Mouse (Mus musculus): Measurements from ENCODE around the gene Mrpl18.

Mrpl18 gene

DNA sequence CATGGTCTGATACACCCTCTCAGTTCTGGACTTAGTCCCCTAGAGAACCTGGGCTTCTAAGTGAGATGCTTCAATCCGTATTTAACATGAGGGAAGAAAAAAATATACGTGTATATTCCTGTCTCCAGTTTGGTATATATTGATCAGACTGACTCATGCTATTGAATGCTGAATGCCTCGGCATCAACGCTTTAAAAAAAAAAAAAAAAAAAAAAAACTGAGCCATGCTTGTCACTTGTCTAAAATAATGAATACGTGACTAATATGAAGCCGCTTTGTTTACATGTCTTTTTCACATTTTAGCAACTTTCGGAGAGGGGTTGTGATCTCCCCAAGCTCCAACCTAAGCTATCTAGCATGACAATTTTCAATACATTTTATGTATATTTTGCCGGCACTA lies 5.8 kb downstream of the Mrpl18 start:
- ATAC-seq (ENCODE audit: low TSS enrichment), result no peak

DNA sequence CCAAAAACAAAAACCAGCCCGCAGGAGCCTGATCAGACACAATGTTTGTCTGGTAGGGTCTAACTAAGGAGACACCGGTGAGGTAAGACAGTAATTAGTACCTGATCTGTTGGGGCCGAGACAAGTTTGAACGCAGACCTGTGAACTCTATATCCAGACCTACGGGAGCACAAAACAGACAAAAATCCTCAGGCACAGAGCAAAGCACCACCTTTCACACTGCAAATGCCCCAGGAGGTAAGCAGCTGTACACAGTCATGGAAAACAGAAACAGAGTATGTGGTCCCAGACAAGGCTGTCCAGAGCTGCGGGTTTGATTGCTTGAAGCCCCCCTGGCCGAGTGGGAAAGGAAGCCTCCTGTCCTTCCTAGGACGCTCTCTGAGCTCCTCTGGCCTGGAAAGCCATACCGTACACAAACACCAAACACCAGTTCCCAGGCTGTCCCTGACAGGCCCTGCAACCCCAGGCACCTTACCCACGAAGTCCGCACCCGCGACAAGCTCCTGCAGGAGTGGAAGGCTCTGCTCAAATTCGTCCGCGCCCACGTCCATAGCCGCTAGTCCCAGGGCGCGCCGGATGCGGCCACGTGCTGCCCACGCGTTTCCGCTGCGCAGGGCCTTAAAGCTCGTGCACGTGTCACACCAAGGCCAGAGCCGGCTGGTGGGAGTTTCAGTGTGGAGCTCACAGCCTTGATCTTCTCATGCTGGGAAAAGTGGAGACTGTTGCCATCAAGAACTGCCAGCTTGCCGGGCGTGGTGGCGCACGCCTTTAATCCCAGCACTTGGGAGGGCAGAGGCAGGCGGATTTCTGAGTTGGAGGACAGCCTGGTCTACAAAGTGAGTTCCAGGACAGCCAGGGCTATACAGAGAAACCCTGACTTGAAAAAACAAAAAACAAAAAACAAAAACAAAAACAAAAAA lies 6.5 kb downstream of the Mrpl18 start, which contains the start of gene Pnldc1:
Gene Pnldc1, minus strand, starts transcription at position 870 of the 920 bp plus-strand sequence.
- ATAC-seq (ENCODE audit: low TSS enrichment), result no peak

DNA sequence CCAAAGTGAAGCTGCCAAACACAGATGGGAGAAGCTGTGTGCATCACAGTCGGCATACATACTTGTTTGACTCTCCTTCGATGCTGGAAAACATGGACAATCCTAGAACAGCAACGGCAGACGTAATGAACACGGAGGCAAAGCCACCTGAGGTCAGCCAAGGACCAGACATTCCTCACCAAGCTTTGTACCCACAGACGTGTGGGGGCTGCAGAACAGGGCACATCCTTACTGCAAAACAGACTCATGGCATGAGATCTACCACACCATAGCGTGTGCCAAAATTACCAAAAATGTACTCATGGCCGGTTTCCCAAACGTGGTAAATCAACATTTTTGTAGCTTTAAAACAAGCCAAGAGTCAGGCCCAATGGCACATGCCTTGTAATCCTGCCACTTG lies 9.7 kb downstream of the Mrpl18 start:
- peak; percentile 27; the same call in 1 of the 2 replicates for ATAC-seq (ENCODE audit: low TSS enrichment)

DNA sequence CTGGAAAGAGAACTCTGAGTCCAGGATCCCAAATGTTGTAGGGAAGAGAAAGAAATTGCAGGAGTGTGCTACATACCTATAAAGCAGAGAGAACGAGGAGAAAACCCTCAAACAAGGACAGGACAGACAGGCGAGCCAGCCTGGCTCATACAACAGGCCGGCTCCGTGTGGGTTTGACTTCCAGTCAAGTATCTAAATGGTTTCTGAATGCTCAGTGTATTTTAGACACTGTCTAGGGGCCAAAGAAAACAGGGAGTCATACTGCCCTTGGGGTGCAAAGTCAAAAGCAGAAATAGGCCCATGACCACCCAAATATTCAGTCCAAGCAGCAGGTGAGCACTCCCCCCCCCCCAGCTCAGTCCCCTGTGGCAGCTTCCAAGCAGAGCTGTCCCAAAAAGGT lies 10.3 kb downstream of the Mrpl18 start:
- no peak for ATAC-seq (ENCODE audit: low TSS enrichment)

DNA sequence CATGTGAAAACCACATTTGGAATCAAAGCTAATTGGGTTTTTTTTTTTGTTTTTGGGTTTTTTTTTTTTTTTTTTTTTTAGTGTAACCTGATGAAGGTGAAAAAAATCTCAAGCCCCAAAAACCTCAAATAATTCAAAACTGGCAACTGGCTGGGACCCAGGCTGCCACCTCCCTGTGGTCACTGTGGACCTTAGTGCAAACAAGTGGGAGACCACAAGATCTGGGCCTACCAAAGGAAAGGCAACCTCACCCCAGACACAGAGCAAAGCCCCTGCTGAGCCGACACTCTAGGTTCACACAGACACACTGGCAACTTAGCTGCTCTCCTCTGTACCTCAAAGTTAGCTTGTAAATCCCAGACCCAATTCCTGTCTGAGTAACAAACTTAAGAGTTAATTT lies 11.8 kb downstream of the Mrpl18 start:
- ATAC-seq (ENCODE audit: low TSS enrichment), result no peak

DNA sequence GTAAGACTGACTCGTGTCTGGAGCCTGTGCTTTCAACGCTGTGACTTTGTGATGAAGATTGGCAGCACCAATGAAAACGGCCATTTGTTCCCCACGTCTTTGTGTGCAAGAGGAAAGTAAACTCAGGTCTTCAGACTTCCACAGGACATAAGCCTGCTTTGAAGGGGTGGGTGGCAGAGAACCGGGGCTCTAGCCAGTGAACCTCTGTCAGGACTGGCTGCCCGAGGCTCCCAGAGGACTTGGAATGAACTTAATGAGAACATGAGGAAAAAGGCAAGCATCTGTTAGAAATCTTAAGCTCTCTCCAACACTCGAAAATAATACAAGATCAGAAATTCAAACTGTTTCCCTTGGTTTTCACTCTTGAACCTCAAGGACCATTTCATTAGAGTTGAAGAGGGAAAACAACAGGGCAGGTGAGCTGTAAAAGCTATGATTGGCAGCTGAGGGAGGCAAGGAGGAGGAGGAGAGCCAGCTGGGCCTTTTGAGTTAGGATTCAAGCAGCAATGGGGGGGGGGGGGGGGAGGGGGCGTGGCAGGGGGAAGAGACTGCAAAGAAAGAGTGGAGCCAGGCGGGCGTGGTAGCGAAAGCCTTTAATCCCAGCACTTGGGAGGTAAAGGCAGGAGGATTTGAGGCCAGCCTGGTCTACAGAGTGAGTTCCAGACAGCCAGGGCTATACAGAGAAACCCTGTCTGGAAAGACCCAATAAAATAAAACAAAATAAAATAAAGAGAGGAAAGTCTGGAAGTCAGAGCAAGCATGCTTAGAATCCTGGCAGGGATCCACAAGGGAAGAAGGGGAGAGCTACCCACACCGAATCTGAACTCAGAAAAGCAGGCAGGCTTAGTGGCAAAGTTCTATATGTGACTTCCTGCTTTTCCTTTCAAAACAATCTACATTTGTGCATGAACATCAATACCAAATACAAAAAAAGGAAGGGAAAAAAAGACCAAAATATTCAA lies 12.5 kb downstream of the Mrpl18 start:
- ATAC-seq (ENCODE audit: low TSS enrichment), result no peak

DNA sequence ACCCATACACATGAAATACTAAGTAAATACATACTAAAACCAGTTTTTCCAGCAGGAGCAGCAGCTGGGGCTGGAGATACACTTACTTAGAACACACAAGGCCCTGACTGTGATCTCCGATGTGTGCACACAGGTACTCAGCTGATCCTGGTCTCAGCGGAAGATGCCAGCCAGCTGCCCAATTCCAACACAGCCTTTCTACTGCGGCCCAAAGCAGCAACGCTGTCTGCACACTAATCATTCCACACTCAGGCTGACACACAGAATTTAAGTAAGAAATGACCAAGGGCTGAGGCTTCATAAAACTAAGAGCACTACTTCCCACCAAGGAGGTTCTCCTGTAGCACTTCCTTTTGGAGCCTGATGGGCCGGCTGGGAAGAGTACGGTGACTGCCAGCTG lies 13.9 kb downstream of the Mrpl18 start:
- ATAC-seq (ENCODE audit: low TSS enrichment), result no peak

DNA sequence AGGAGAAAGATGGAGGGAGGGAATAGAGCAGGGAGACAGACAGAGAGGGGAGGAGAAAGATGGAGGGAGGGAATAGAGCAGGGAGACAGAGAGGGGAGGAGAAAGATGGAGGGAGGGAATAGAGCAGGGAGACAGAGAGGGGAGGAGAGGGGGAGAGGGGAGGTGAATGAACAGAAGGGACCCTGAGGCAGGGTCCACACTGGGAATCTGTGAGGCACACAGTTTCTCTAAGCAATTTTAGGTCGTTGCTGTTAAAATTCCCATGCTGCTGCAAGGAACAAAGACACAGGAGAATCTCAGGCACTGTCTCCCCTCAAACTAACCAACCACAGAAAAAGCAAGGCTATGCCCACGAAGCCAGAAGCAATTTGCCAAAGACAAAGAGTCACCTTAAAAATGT lies 17.5 kb downstream of the Mrpl18 start:
- ATAC-seq (ENCODE audit: low TSS enrichment), result 0 out of 2 replicates have a peak, but pooled peaks have one; percentile 27

DNA sequence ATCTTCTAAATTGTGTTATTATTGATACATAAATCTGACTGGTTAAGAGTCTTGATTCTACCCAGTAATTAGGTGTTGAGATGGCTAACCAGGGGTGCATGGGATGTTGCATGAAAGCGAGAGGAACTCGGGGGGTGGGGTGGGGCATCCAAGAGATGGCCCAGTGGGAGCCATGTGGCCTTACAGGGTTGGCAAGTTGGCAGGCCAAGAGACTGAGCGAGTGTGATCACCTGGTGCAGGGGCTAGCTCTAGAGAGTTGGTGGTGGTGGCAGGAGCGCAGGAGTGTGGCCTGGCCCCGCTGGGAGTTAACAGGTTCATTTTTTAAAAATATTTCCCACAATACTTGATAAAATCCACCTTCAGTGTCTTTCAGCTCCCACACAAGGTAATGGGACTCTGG lies 18.5 kb downstream of the Mrpl18 start:
- 0 out of 2 replicates have a peak, but pooled peaks have one; percentile 34 for ATAC-seq (ENCODE audit: low TSS enrichment)

DNA sequence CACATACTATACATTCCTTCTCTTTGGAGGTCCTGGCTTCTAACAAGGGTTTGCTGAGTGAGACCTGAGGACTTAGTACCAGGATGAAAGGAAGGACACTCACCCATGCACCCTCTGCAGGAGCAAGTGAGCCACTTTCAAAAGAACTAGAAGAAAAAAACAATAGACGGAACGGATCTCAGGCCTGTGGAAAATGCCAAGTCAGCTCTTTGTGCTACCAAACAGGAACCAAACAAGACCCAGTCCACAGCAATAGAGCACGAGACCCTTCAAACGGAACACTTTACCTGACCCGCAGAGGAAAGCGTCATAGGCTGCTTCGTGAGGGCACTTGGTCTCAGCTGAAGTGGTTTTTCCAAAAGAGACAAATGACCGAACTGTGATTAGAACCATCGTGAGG lies 24.1 kb downstream of the Mrpl18 start:
- ATAC-seq (ENCODE audit: low TSS enrichment), result 0 out of 2 replicates have a peak, but pooled peaks have one; percentile 2

DNA sequence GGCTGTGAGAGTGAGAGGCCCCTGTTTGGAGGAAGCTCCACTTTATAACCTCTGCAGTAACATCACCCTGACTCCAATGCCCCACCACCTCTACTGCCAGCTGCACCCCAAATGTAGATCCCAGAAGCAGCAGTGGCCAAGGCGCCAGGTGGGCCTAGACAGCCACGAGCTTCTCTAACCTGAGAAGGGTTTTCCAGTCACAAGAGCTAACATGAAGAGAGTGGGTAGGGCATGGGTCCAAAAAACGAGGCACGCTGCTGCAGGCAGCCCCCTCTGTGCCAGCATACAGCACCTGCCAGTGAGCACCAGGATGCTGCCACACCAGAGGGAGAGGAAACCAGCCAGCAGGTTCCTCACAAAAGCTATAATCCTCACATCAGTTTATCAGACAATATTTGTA lies 25.1 kb downstream of the Mrpl18 start:
- 0 out of 2 replicates have a peak, but pooled peaks have one; percentile 38 for ATAC-seq (ENCODE audit: low TSS enrichment)

DNA sequence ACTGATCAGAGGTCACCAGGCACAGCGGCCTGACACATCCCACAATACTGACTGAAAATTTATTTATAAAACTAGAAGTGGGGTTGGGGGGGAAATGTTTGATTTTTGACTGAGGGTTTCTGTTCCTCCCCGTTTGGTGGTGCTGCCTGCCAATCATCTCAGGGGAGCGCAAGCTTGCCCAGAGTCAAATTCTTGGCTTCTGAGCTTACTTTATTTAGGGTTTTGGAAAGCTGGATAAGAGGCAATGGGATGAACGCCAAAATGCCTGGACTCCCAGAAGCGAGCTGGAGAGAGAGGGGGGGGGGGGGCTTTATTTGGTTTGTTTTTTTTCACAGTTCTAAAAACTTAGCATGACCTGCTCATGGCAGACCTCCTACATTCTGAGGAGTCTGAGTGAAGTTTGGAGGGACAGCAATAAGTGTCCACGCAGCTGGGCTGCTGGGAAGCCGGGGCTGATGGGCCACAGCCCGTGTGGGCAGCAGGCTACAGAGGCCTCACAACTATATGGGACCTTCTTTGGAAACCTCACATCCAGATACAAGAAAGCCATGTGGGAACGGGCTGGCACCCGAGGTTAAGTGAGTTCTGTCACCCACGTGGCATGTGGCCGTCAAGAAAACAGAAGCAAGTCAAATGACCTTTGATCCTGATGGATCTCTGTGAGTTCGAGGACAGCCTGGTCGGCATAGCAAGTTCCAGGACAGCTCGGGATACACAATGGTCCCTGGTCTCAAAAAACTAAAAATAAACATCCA lies 28.9 kb downstream of the Mrpl18 start:
- ATAC-seq (ENCODE audit: low TSS enrichment), result no peak

DNA sequence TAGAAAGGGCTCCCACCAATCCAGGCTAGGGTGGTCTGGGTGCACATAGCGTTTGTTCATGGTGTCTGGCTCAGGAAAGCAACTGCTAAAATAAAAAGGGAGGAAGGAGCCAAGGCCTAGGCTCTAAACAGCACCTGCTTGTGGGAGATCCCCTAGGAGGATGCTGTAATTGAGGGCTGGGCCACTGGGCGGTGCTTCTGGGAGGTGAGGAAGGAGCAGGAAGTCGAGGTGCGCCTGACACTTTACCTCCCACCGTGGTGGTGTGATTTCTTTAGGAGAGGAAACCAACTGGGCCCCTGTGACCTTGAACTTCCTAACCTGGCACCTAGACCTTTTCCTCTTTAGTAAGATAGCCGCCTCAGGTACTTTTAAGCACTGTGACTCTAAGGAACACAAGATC lies 29.5 kb downstream of the Mrpl18 start:
- no peak for ATAC-seq (ENCODE audit: low TSS enrichment)

DNA sequence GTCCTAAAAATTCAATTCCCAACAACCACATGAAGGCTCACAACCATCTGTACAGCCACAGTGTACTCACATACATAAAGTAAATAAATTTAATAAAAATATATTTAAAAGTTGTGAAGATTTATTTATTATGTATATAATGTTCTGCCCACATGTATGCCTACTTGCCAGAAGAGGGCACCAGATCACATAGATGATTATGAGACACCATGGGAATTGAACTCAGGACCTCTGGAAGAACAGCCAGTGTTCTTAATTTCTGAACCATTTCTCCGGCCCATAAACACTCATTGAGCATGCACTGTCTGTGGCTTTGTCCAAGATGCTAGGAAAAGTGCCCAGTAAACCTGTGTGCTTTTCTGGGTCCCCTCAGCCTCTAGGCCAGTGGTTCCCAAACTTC lies 34.9 kb downstream of the Mrpl18 start:
- ATAC-seq (ENCODE audit: low TSS enrichment), result no peak

DNA sequence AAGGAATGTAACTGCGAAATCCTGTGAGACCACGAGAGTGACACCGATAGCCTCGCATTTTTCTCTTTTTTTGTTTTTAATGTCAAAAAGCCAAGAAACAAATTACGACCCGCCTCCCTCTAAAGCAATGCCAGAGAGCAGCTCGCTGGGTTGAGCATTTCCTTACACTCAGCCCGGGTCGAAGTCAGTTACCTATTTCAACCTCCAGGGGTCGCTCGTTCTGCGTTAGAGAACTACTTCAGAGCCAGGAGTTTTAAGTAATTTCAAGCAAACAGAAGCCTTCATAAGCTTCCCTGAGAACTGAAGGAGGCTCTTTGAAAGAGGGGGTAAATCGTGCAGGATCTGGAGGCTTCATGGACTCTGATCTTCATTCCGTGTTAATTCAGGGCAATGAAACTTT lies 36.0 kb downstream of the Mrpl18 start:
- peak; percentile 96 for ATAC-seq (ENCODE audit: low TSS enrichment)

DNA sequence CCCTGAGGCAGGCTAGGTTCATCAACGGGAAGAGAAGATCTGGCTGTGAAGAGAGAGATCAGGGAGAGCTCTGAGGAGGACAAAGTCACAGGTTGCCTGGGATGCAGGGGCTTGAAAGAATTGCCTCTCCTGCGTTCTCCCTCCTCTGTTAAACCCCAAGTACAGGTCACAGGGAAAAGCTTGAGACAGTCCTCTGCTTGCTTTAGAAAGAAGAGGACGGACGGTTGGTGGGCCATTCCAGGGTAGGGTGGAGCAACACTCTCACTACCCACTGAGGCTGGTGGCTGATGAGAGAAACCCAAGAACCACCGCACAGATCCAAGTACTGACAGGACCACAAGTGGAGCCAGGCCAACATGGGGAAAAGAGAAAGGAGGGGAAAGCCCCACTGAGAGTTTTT lies 40.4 kb downstream of the Mrpl18 start, which contains the start of gene Mrgprh:
Gene Mrgprh, plus strand, starts transcription at position 301 of the 400 bp plus-strand sequence.
- no peak for ATAC-seq (ENCODE audit: low TSS enrichment)

DNA sequence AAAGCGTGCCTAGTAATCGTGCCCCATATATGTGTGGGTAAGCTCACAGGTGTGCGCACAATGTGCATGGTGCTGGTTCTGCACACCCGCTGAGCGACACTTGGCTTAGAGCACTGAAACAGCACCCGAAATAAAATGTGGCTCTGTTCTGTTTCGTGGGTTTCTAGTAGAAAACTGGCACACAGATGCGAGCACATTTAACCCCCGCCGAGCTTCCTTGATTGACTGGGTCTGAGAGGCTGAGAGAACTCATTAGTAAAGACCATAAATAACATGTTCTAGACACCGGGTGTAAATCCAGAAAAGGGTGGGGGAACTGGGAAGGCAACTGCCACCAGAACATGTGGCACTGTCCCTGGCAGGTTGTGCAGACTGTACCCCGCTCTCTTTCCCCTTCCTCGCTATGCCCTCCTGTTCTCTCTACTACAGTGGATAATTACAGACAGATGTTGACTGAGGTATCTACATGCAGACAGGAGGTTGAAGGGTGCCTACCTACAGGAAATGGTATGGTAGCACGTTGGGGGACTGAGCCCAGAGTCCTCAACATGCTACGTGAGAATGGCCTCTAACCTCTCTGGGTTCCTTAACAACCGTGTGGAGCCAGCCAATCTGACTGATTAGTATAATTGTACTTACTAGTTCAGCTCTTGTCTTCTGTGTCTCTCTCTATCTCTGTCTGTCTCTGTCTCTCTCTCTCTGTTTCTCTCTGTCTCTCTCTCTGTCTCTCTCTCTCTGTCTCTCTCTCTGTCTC lies 43.7 kb downstream of the Mrpl18 start:
- peak; percentile 75 for ATAC-seq (ENCODE audit: low TSS enrichment)

DNA sequence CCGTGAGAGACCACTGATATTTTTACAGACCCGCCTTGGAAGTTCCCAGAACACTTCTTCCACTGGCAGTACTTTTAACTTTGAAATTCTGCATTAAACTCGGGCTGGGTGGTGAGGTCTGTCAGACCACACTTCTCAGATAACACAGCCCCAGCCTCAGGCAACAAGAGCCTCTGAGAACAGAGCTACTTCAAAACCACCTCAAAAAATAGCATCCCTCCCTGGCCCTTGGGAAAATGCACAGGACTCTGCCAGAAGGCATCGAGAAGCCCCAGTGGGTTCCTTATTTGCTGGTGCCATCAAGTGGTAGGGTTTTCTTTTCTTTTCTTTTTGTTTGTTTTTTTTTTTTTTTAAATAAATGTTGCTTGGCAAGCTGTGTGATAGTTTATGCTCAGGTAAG lies 47.5 kb downstream of the Mrpl18 start:
- ATAC-seq (ENCODE audit: low TSS enrichment), result no peak

DNA sequence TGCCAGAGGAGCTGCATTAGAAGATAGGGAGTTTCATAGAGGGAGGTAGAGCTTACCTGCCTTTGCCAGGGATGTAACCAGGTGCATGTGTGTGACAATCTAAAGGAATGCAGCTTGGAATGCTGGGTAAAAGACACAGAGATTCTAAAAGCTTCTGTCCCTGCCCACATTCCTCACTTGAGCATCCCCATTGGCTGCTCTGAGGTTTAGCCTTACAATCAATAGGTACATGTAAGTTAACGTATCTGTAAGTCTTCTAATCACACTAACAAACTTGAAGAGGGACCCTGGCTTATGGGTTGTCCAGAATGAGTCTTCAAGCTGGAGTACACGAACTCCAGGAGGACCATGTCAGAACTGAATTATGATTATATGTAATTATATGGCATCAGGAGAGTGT lies 48.1 kb downstream of the Mrpl18 start, which contains the start of gene Mas1:
Gene Mas1, minus strand, starts transcription at position 101 of the 400 bp plus-strand sequence.
- ATAC-seq (ENCODE audit: low TSS enrichment), result no peak

DNA sequence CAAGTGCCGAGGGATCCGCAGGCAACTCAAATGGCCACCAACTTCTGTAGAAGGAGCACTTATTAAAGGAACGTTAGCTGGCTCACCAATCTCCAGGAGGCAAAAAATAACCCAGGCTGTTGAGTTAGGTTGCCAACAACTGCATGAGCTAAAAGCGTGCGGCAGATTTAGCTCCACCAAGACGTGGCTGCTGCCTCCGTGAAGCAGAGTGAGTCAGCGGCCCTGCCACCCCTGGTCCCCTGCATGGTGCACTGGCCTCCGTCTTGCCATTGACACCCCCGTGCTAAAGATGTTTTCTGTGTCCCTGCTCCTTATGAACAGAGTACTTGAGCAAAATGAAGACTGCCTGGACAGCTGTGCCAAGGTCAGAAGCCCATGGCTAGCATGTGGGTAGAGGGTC lies 49.3 kb downstream of the Mrpl18 start:
- ATAC-seq (ENCODE audit: low TSS enrichment), result peak; percentile 87

DNA sequence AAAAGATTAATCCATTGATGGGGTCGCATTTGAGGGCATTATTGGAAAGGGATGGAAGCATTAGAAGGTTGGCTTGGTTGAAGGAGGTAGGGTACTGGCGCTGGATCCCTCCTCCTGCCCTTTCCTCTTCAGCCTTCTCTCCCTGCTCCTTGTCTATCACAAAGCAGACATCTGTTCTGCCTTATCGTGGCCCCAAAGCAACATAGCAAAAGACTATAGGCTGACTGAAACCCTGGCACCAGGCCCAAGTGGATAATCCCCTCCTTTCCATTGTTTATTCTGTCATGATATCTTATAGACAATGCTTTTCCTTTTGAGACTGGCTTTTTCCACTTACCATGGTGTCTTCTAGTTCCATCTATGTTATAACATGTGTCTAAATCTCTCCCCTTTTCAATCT lies 50.7 kb downstream of the Mrpl18 start:
- ATAC-seq (ENCODE audit: low TSS enrichment), result no peak
